Mouse (Mus musculus): Measurements from ENCODE around the gene Avil.

DNA sequence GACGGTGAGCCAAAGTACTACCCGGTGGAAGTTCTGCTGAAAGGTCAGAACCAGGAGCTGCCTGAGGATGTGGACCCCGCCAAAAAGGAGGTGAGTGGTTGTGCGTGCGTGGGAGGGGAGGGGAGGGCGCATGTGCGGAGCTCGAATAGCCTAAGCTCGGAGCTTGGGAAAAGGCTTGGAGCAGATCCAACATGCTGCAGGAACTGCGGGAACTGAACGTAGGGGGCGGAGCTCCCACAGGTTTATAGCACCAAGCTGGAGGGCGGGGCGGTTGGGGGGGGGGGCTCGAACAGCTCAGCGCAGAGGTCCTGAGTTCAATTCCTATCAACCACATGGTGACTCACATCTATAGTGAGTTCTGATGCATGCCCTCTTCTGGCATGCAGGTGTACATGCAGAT is 17.9 kb downstream of the Avil start:
- TF ChIP-seq CTCF (IDR thresholded peaks at IDR 0.05; ENCODE audit: insufficient read depth, low read depth, low read length) (no peak), POLR2A (IDR thresholded peaks at IDR 0.05; ENCODE audit: insufficient read depth, low read depth, low read length) (no peak)

All from olfactory bulb, adult 2 months (tissue).